Mouse (Mus musculus) left cerebral cortex, adult 11 months (tissue): Measurements from ENCODE around the gene Galt.
"Not testable (repeated sequence)": the region's sequence is repeated elsewhere in the genome, so short reads cannot be mapped to it uniquely, and the experiment has no call there.

Experiments used
- DNase-seq: peaks from one replicate; pipeline ENCODE4 v3.0.0; 2022; ENCODE audit warnings: low spot score

Gene Galt

GRCm38 (mm10) chr4:41775840-41776239 is 20.8 kb downstream of the Galt start:
- not testable (repeated sequence) for DNase-seq

- not testable (repeated sequence) for DNase-seq
Measured at GRCm38 (mm10) chr4:41781271-41781670, 26.2 kb downstream of the Galt start.

- not testable (repeated sequence) for DNase-seq
Measured at GRCm38 (mm10) chr4:41781748-41782485, 26.9 kb downstream of the Galt start.

- not testable (repeated sequence) for DNase-seq
Measured at GRCm38 (mm10) chr4:41782711-41783110, 27.7 kb downstream of the Galt start.

GRCm38 (mm10) chr4:41783197-41783596 is 28.2 kb downstream of the Galt start:
- not testable (repeated sequence) for DNase-seq
